Mouse (Mus musculus) cortical plate, adult 2 months (tissue): ENCODE measurements around the gene Samd4b.

Experiments
- CTCF ChIP-seq: fragments of 200-500 bp; IDR thresholded peaks from 2 replicates; pipeline ENCODE4 v1.5.1; 2011; ENCODE audit warnings: mild to moderate bottlenecking, control low read depth, low read length; ENCODE audit not compliant: insufficient read depth; ENCODE audit errors: extremely low read depth
- POLR2A ChIP-seq: fragments of 200-500 bp; IDR thresholded peaks from 2 replicates; pipeline ENCODE4 v1.6.1; 2011; ENCODE audit warnings: mild to moderate bottlenecking, low read length, control low read depth; ENCODE audit not compliant: insufficient read depth; ENCODE audit errors: extremely low read depth

DNA sequence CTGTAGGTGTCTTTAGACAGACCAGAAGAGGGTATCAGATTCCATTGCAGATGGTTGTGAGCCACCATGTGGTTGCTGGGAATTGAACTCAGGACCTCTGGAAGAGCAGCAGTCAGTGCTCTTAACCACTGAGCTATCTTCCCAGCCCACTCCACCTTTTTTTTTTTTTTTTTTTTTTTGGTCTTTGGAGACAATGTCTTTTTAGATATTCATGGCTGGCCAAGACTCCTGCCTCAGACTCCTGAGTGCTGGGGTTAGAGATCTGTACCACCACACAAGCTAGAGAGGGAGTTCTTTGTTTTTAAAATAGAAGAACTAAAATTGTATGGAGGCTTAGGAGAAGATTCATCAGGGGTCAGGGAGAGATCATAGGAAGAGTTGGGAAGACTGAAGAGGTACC, 160.0 kb downstream of the Samd4b start:
- no peak for TF ChIP-seq POLR2A
- TF ChIP-seq CTCF: no peak
